Mouse (Mus musculus) fibroblast of lung, adult 2 months (primary cell): ENCODE results near the gene 4930470P17Rik.
"Not testable (repeated sequence)": the region's sequence is repeated elsewhere in the genome, so short reads cannot be mapped to it uniquely, and the experiment has no call there.

Experiments used
- DNase-seq: peaks from one replicate; pipeline ENCODE4 v3.0.0-alpha.2; 2011; ENCODE audit warnings: low read depth

The 4930470P17Rik gene

GRCm38 (mm10) chr2:170601917-170602316 is at the start of gene 4930470P17Rik:
Gene 4930470P17Rik (minus strand): TSS chr2:170602017.
- no peak for DNase-seq

- no peak for DNase-seq
These were observed 49.7 kb upstream of the 4930470P17Rik start for GRCm38 (mm10) chr2:170651483-170651882.

- DNase-seq: no peak
These were observed 46.7 kb upstream of the 4930470P17Rik start for GRCm38 (mm10) chr2:170648542-170648941.

- no peak for DNase-seq
These were observed 44.4 kb upstream of the 4930470P17Rik start for GRCm38 (mm10) chr2:170646201-170646600.

GRCm38 (mm10) chr2:170642338-170642806 is 40.6 kb upstream of the 4930470P17Rik start:
- no peak for DNase-seq

- no peak for DNase-seq
These were observed 38.5 kb upstream of the 4930470P17Rik start for GRCm38 (mm10) chr2:170640281-170640680.

- no peak for DNase-seq
These were observed 36.9 kb upstream of the 4930470P17Rik start for GRCm38 (mm10) chr2:170638746-170639145.

GRCm38 (mm10) chr2:170632998-170633622 is 31.3 kb upstream of the 4930470P17Rik start:
- DNase-seq: no peak

GRCm38 (mm10) chr2:170632386-170632785 is 30.6 kb upstream of the 4930470P17Rik start:
- no peak for DNase-seq

- DNase-seq: no peak
These were observed 29.6 kb upstream of the 4930470P17Rik start for GRCm38 (mm10) chr2:170631375-170631774.

GRCm38 (mm10) chr2:170630553-170630952 is 28.7 kb upstream of the 4930470P17Rik start:
- no peak for DNase-seq

- DNase-seq: not testable (repeated sequence)
These were observed 26.2 kb upstream of the 4930470P17Rik start for GRCm38 (mm10) chr2:170627991-170628390.

GRCm38 (mm10) chr2:170624201-170624880 is 22.5 kb upstream of the 4930470P17Rik start:
- not testable (repeated sequence) for DNase-seq

GRCm38 (mm10) chr2:170622985-170623384 is 21.2 kb upstream of the 4930470P17Rik start:
- no peak for DNase-seq

GRCm38 (mm10) chr2:170618862-170619492 is 17.2 kb upstream of the 4930470P17Rik start:
- DNase-seq: no peak

- not testable (repeated sequence) for DNase-seq
These were observed 10.0 kb upstream of the 4930470P17Rik start for GRCm38 (mm10) chr2:170611794-170612193.

GRCm38 (mm10) chr2:170601171-170601570 is 646 bp downstream of the 4930470P17Rik start:
- no peak for DNase-seq

GRCm38 (mm10) chr2:170597586-170597985 is 4.2 kb downstream of the 4930470P17Rik start:
- DNase-seq: no peak

GRCm38 (mm10) chr2:170596726-170597125 is 5.1 kb downstream of the 4930470P17Rik start:
- DNase-seq: peak; percentile 28

- no peak for DNase-seq
These were observed 9.7 kb downstream of the 4930470P17Rik start for GRCm38 (mm10) chr2:170592161-170592560.

GRCm38 (mm10) chr2:170588369-170588900 is 13.4 kb downstream of the 4930470P17Rik start:
- peak; percentile 2 for DNase-seq

- no peak for DNase-seq
These were observed 17.1 kb downstream of the 4930470P17Rik start for GRCm38 (mm10) chr2:170584678-170585077.

- no peak for DNase-seq
These were observed 22.3 kb downstream of the 4930470P17Rik start for GRCm38 (mm10) chr2:170579551-170579950.
